Mouse (Mus musculus) heart, postnatal 0 days (tissue): ENCODE measurements around the gene Rufy4.

Experiments used
- CTCF ChIP-seq: IDR thresholded peaks from 2 replicates; pipeline ENCODE4 v1.5.1; 2016; ENCODE audit warnings: antibody characterized with exemption, control low read depth, low read depth
- EP300 ChIP-seq: IDR thresholded peaks from 2 replicates; pipeline ENCODE4 v1.6.1; 2016; ENCODE audit warnings: antibody characterized with exemption, low read depth

GRCm38 (mm10) chr1:74135326-74135950 lies 10.1 kb downstream of the Rufy4 start:
- TF ChIP-seq CTCF = no peak
- TF ChIP-seq EP300 = no peak
